Mouse (Mus musculus) kidney, adult 2 months (tissue): ENCODE data around the gene Paxbp1. TPM values are rescaled to one million over a fixed set of nuclear protein-coding genes. Genes with fewer than 3 reads are reported as not detected.

Experiments
- DNase-seq: peaks from one replicate; pipeline ENCODE4 v3.0.0; 2021
- H3K27ac ChIP-seq: fragments of 200-500 bp; 2 replicates; pipeline ENCODE4 v1.5.1; 2012; ENCODE audit warnings: low read depth, low read length, control low read depth, inconsistent platforms; ENCODE audit not compliant: insufficient read depth
- H3K27me3 ChIP-seq: fragments of 200-500 bp; replicated peaks from 2 replicates; pipeline ENCODE4 v1.6.1; 2012; ENCODE audit warnings: mild to moderate bottlenecking, moderate library complexity, low read length, inconsistent platforms; ENCODE audit not compliant: control insufficient read depth, insufficient read depth
- H3K36me3 ChIP-seq: fragments of 200-500 bp; 2 replicates; pipeline ENCODE4 v1.6.1; 2012; ENCODE audit warnings: mild to moderate bottlenecking, moderate library complexity, low read length, inconsistent platforms; ENCODE audit not compliant: control insufficient read depth, insufficient read depth
- H3K4me1 ChIP-seq: fragments of 200-500 bp; 2 replicates; pipeline ENCODE4 v1.6.1; 2011; ENCODE audit warnings: low read length; ENCODE audit not compliant: control insufficient read depth, insufficient read depth
- H3K4me3 ChIP-seq: fragments of 200-500 bp; 2 replicates; pipeline ENCODE4 v1.5.1; 2011; ENCODE audit warnings: mild to moderate bottlenecking, low read depth, low read length, control low read depth; ENCODE audit not compliant: insufficient read depth
- CTCF ChIP-seq: fragments of 200-500 bp; conservative IDR thresholded peaks from 2 replicates; pipeline ENCODE4 v1.5.1; 2011; ENCODE audit warnings: low read depth, mild to moderate bottlenecking, control low read depth, low read length, moderate library complexity, mixed read lengths; ENCODE audit not compliant: insufficient read depth, insufficient read length
- POLR2A ChIP-seq: fragments of 200-500 bp; IDR thresholded peaks from one replicate; pipeline ENCODE4 v1.6.1; 2011; ENCODE audit warnings: low read depth, low read length, control low read depth
- WGBS: fragments of 180-500 bp; shearing (Covaris S2); methylation state at CpG from one replicate; pipeline ENCODE4 v1.1.7; 2018; 5-methylcytosine and 5-hydroxymethylcytosine counted together
- polyA plus RNA-seq: library from polyadenylated mRNA; depleted of rRNA; stranded (reverse); fragments of >200 nt; gene quantifications from 2 replicates; pipeline ENCODE4 v1.2.3, GENCODE M21; 2012; rRNA removed

Paxbp1 gene
- 13.3 and 13.6 TPM in 2 replicates for polyA plus RNA-seq

- 1% methylated on average over 70 of the region's 70 CpGs for WGBS
Measured at GRCm38 (mm10) chr16:91044270-91045182, at the start of gene Paxbp1. TSS of gene Paxbp1 (minus strand) at chr16:91044543.

GRCm38 (mm10) chr16:91086642-91087306, 42.4 kb upstream of the Paxbp1 start:
- TF ChIP-seq CTCF (no peak), POLR2A (no peak)
- no peaks in the 10 kb centered on the region for H3K27me3 ChIP-seq
- DNase-seq: no peak
- 58% methylated on average over 4 of the region's 4 CpGs for WGBS
- H3K36me3 ChIP-seq: no peaks in the 10 kb centered on the region
- H3K4me1 ChIP-seq: no peaks in the 10 kb centered on the region
- H3K4me3 ChIP-seq: no peak overlapping the region
- H3K27ac ChIP-seq: no peak overlapping the region

More at GRCm38 (mm10) chr16:91044270-91045182, at the start of gene Paxbp1:
- Histone ChIP-seq H3K27ac (peak within 1 kb of the TSS; percentile 77), H3K4me3 (peak within 1 kb of the TSS; percentile 74), H3K4me1 (peaks cover 3% of the 10 kb centered on the region; the same call in 1 of the 2 replicates), H3K27me3 (no peaks in the 10 kb centered on the region), H3K36me3 (no peaks in the 10 kb centered on the region)
- peak; percentile 99 for DNase-seq
- TF ChIP-seq POLR2A (peak; percentile 74), CTCF (peak; percentile 94; the same call in 1 of the 2 replicates)

- no peaks in the 10 kb centered on the region for H3K36me3 ChIP-seq
- no peak for DNase-seq
- no peaks in the 10 kb centered on the region for H3K4me1 ChIP-seq
- TF ChIP-seq POLR2A (no peak), CTCF (no peak)
- no peak overlapping the region for H3K27ac ChIP-seq
- H3K27me3 ChIP-seq: no peaks in the 10 kb centered on the region
- no peak overlapping the region for H3K4me3 ChIP-seq
- 50% methylated on average over 17 of the region's 17 CpGs for WGBS
Measured at GRCm38 (mm10) chr16:91085239-91085825, 41.0 kb upstream of the Paxbp1 start.

- H3K4me1 ChIP-seq: no peaks in the 10 kb centered on the region
- no peaks in the 10 kb centered on the region for H3K36me3 ChIP-seq
- DNase-seq: peak; percentile 21
- no peak overlapping the region for H3K27ac ChIP-seq
- no peaks in the 10 kb centered on the region for H3K27me3 ChIP-seq
- TF ChIP-seq POLR2A: no peak
- H3K4me3 ChIP-seq: no peak overlapping the region
- 70% methylated on average over 21 of the region's 21 CpGs for WGBS
Measured at GRCm38 (mm10) chr16:91084307-91085238, 40.2 kb upstream of the Paxbp1 start.

- TF ChIP-seq POLR2A (no peak), CTCF (no peak)
- Histone ChIP-seq H3K4me1 (no peaks in the 10 kb centered on the region), H3K36me3 (no peaks in the 10 kb centered on the region), H3K27ac (no peak overlapping the region), H3K27me3 (no peaks in the 10 kb centered on the region), H3K4me3 (no peak overlapping the region)
- WGBS: 63% methylated on average over 4 of the region's 4 CpGs
- no peak for DNase-seq
Measured at GRCm38 (mm10) chr16:91083002-91083646, 38.8 kb upstream of the Paxbp1 start.

- no peaks in the 10 kb centered on the region for H3K4me1 ChIP-seq
- DNase-seq: peak; percentile 73
- no peaks in the 10 kb centered on the region for H3K36me3 ChIP-seq
- no peaks in the 10 kb centered on the region for H3K27me3 ChIP-seq
- no peak overlapping the region for H3K4me3 ChIP-seq
- WGBS: 19% methylated on average over 11 of the region's 12 CpGs
- TF ChIP-seq POLR2A: no peak
- peak; percentile 82 for TF ChIP-seq CTCF
- H3K27ac ChIP-seq: no peak overlapping the region
Measured at GRCm38 (mm10) chr16:91081508-91081907, 37.2 kb upstream of the Paxbp1 start.
